Mouse (Mus musculus) spleen, adult 18-20 months (tissue): Measurements from ENCODE around the gene Grk4.

Source experiments
- DNase-seq, 2 experiments: peaks; one replicate each; pipeline ENCODE4 v3.0.0; 2022; ENCODE audit warnings: mixed read lengths in 2 of 2

Grk4 gene

DNA sequence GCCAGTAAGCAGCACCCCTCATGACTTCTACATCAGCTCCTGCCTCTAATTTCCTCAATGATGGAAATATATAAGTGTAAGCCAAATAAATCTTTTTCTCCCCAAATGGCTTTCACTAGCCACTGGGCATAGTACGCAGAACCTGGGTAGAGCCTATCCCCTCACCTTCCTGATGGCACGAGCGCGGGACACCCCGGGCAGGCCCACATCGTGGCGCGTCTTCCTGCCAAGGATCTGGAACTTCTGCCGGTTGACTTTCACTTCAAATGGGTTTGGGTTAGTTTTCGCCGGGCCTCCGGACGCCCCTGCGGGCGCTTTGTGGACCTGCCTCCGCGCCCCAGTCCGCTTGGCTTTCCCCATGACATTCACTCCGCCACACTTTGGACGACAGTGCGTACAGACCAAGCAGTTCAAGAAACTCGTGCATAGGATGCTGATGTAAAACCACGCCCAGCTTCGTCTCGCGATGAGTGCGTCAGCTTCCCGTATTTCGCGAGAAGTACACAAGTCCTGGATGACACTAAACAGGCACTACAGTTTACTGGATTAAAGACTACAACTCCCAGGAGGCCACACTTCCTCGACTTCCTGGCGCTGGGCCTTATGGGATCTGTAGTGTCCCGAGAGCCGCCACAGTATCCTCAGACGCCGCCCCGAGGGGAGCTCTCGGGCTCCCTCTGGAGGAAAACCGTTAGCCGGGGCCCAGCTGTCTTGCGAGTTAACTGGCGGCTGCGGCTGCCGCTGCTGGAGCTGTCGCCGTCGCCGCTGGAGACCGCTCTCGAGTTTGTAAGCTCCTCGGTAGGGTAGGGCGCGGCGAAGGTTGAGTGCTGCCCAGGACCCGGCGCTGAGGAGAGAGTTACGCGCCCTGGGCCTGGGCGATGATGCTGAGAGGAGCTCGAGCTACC is at the start of gene Grk4, which contains the start of gene Nop14:
Gene Grk4, plus strand, starts transcription at position 694 of the 905 bp plus-strand sequence.
Gene Nop14, minus strand, starts transcription at position 463 of the 905 bp plus-strand sequence.
- DNase-seq = peak; percentile 95 to 96

- DNase-seq = no peak
Observed at GRCm38 (mm10) chr5:34632996-34633395, 27.2 kb upstream of the Grk4 start.

- no peak for DNase-seq
Observed at GRCm38 (mm10) chr5:34633641-34634040, 26.5 kb upstream of the Grk4 start.

DNA sequence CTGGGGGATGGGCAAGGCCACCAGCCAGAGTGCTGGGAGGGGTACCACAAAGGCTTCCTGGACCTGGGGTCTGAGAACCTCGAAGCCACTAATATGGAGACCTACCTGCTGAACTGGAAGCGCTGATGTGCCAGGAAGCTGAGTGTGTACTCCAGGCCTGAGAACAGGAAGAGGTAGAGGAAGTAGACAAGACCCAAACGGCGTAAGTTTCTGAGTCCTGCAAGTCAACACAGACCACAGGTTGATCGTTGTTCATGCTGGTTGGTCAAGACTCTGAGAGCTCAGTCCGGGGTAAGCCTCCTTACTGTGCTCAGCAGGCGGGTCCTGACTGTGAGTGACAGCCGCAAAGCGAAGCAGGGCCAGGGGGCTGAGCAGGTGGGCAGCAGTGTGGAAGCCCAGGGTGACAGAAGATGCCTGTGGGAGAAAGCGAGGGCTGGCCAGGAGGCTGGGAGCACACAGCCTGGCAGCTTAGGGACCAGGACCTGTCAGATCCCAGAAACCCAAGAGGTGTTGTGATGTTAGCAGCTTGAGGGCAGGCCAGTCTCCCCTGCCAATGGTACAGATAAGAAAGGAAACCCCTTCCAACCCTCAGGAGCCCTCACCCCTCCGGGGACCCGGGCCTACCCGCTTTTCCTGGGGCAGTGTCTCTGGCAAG is 25.3 kb upstream of the Grk4 start:
- DNase-seq = peak in 1 of 2 experiments; percentile 34

DNA sequence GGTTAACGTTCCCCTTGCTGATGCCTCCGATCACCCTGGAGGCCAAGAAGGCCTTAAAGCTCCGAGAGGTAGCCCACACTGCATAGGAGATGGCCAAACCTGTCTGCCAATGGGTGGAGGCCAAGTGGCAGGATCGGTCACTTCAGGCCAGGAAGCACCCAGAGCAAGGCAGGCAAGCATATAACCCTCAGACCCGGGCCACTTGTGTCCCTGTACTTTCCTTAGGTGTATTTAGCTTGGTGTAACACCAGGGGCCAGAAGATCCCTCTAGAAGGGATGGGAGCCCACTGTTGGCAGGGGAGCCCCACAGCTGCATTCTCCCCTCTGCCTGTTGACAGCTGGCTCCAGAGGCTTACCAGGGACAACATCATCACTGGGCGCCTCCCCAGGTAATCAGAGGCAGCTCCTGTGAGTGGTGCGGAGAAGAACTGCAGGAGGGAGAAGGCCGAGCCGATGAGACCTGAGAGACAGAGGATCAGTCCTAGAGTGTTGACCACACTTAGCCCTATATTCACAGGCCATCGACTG is 24.4 kb upstream of the Grk4 start:
- DNase-seq = peak in 1 of 2 experiments; percentile 11

GRCm38 (mm10) chr5:34636481-34637287 is 23.5 kb upstream of the Grk4 start, which contains the start of gene Mfsd10:
Mfsd10 (minus strand) TSS chr5:34637212.
- DNase-seq = peak; percentile 57 to 70

GRCm38 (mm10) chr5:34637591-34638156 is 22.5 kb upstream of the Grk4 start:
- no peak for DNase-seq

- no peak for DNase-seq
Observed at GRCm38 (mm10) chr5:34641991-34642390, 18.2 kb upstream of the Grk4 start.

GRCm38 (mm10) chr5:34642932-34643331 is 17.2 kb upstream of the Grk4 start:
- DNase-seq = peak in 1 of 2 experiments; percentile 48

- peak; percentile 49 to 82 for DNase-seq
Observed at GRCm38 (mm10) chr5:34647581-34647980, 12.6 kb upstream of the Grk4 start.

DNA sequence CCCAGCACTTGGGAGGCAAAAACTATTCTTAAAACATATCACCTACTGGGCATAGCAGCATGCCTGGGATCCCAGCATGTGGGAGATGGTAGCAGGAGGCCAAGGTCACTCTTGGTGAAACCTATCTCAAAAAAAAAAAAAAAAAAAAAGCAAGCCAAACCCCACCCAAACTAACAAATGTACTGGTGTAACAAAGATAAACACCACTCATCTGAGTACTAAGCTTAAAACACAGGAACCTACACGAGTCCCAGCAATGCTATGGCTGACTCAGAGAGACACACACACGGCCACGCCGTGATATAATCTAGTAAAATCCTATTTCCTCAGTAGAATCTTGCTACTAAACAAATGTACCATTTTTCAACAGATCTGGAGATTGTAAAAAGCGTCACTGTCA is 7.2 kb upstream of the Grk4 start:
- DNase-seq = no peak

- DNase-seq = no peak
Observed at GRCm38 (mm10) chr5:34654881-34655280, 5.3 kb upstream of the Grk4 start.

- DNase-seq = no peak
Observed at GRCm38 (mm10) chr5:34657556-34657955, 2.6 kb upstream of the Grk4 start.

- DNase-seq = no peak
Observed at GRCm38 (mm10) chr5:34660591-34661130, 482 bp downstream of the Grk4 start.

DNA sequence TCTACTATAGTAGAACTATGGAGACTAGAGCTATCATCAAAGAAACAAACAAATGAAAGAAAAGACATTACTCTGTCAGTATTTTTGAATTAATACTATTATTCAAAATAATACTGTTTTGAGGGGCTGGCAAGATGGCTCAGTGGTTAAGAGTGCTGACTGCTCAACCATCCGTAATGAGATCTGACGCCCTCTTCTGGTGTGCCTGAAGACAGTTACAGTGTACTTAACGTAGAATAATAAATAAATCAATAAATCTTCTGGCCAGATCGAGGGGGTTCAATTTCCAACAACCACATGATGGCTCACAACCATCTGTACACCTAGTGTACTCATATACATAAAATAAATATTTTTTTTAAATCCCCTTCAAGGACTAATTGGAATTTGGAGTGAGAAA is 1.7 kb downstream of the Grk4 start:
- no peak for DNase-seq

DNA sequence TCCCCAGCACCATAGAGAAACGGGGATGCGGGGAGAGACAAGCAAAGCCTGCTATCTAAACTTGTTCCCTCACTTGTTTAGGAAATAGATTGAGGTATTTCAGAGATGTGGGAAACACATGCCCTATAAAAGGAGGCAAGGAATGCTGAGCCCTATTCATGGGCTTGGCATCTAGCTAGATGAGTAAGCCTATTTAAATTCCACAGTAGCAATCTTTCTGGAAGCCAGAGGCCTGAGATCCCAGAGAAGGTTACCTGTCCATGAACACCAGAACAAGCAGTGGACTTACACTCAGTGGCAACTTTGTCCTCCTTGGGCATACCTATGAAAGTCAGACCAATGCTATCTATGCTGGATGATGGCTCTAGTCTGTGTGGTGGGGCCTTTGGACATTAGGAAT is 3.1 kb downstream of the Grk4 start:
- no peak for DNase-seq

GRCm38 (mm10) chr5:34669493-34669892 is 9.3 kb downstream of the Grk4 start:
- no peak for DNase-seq

DNA sequence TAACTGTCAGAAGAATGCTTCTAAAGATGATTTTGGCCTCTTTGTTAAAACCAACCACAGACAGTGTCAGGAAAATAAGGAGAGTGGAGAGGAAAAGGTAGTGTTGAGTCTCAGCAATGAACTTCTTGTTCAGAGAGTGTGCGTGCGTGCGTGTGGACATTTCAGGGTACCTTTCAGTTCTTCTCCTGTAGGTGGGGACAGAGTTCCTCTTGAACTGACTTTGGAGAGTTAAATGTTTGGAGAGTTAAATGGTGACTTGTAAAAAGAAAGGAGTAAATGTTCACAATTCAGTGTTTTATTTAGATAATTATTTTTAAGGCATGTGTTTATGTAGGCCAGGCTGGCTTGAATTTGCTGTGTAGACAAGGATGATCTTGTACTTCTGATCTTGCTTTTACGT is 10.1 kb downstream of the Grk4 start:
- no peak for DNase-seq

GRCm38 (mm10) chr5:34689868-34690267 is 29.7 kb downstream of the Grk4 start:
- no peak for DNase-seq

DNA sequence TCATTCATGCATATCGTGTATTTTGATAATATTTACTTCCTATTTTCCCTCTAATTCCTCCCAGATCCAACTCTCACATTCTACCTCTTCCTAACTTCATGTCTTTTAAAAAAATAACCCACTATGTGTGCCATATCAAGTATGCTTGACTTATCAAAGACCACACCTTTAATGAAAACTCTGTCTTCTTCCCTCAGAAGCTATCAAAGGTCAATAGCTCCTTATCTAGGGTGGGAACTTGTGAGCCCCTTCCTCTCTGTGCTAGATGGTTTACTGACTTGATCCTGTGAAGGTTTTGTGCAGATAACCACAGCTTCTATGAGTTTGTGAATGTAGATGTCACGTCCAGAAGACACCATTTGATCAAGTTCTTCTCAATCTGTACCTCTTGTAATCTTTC is 32.6 kb downstream of the Grk4 start:
- no peak for DNase-seq

DNA sequence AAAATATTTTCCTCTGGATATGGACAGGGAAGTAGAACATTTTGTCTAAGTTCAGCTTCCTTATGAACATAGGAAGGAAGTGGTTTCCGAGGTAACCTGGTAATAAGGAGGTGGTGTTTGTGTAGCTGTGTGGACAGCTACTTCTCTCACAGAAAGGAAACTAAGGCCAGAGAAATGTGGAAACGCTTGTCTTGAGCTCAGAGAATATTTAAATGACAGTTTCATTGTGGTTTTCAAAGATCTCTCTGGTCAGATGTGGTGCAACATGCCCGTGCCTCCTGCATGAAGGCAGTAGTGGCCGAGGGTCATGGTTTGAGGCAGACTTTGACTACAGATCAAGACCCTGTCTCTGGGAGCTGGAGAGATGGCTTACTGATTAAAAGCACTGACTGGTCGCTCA is 35.3 kb downstream of the Grk4 start:
- DNase-seq = no peak

GRCm38 (mm10) chr5:34708436-34708835 is 48.3 kb downstream of the Grk4 start:
- DNase-seq = no peak
